Mouse (Mus musculus) left cerebral cortex, adult 2 months (tissue): Measurements from ENCODE around the gene Gm10310. TPM values are rescaled to one million over a fixed set of nuclear protein-coding genes. Genes with fewer than 3 reads are reported as not detected.
"Not testable (repeated sequence)": the region's sequence is repeated elsewhere in the genome, so short reads cannot be mapped to it uniquely, and the experiment has no call there.

Source experiments
- DNase-seq, 2 experiments: peaks; one replicate each; pipeline ENCODE4 v3.0.0; 2021 to 2022; ENCODE audit warnings: low spot score in 2 of 2, mixed read lengths in 1 of 2; ENCODE audit errors: extremely low spot score in 1 of 2
- H3K27ac ChIP-seq: fragments of 200-600 bp; 2 replicates; pipeline ENCODE4 v1.8.1; 2022
- H3K4me3 ChIP-seq: fragments of 200-600 bp; 2 replicates; pipeline ENCODE4 v1.8.1; 2022
- CTCF ChIP-seq: fragments of 200-600 bp; IDR thresholded peaks from 2 replicates; pipeline ENCODE4 v1.8.1; 2022; ENCODE audit warnings: antibody characterized with exemption, mild to moderate bottlenecking, moderate library complexity
- intact Hi-C: fragments of 180-260 bp; cut with DNase I; formaldehyde crosslinking; loops from one replicate; pipeline ENCODE4 v1.15.1; 2025
- long read RNA-seq, 2 experiments: library from polyadenylated mRNA; stranded (forward); transcript quantifications; one replicate each; pipeline ENCODE4 v2.0.0; 2021; ENCODE audit warnings: borderline mapping rate in 2 of 2
- total RNA-seq, 2 experiments: library from RNA; stranded (reverse); gene quantifications; 2 replicates each; pipeline ENCODE4 v1.2.3; 2021

Gm10310 gene
- total RNA-seq, result not detected
- long read RNA-seq, experiment 1, result 0 reads
- long read RNA-seq, experiment 2, result 0 reads

DNA sequence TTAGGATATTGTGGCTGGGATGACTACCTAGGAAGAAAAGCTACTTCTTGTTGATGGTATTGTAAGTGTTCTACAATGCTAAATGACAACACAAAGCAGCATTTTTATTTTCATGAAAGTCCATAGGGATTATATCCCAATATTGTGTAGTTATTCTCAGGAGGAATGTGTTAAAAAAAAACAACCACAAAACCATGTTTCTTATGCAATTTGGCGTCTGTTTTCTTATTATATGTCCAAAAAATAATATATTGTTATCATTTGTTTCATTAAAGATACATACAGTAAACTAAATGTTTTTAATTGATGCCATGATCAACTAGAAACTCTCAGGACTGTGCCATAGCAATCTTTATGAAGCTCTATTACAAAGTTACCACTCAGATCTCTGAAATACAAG is at the start of gene Gm10310:
TSS of gene Gm10310 (minus strand) at position 101 of the 400 bp plus-strand sequence.
- H3K27ac ChIP-seq, H3K4me3 ChIP-seq, intact Hi-C loops, DNase-seq: not testable (repeated sequence)

DNA sequence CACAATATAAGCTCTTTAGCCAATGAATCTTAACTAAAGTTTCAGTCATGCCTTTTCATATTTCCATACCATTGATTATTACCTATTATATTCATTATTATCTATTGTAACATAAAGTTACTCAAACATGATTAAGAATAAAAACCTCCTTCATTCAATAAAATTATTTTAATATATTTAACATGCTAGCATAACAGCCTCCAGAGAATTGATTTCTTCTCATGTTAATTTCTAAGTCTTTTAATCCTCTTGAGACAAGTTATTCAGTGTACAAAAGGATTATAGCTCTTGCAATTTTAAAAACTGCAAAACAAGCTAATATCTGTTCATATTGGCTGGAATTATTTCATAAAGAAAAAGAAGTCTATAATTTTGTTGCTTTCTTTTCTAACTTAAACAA is 45.2 kb upstream of the Gm10310 start, which contains the start of gene Olfr821:
TSS of gene Olfr821 (plus strand) at position 301 of the 400 bp plus-strand sequence.
- intact Hi-C loops, result no loop called here
- Histone ChIP-seq H3K4me3 (no peak within 1 kb of the TSS), H3K27ac (no peak within 1 kb of the TSS)
- no peak for DNase-seq
- TF ChIP-seq CTCF, result no peak

DNA sequence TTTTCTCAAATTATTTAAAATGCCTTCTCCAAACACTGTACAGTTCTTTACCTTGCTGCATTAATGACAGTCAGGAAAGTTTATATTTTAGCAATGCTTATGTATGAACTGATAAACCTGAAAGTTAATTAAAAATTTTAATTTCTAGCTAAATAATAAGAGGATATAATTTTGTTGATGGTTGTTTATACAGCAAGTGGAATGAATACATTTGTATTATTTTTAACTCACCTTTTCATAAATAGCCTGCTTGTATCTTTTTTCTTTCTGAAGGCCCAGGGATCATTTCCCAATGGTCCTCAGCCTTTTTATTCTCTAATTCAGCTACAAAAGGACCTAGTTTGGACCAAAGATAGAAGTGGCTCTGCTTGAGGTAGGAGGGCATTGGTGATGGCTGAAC is 27.5 kb upstream of the Gm10310 start, which contains the start of gene Olfr820:
TSS of gene Olfr820 (plus strand) at position 301 of the 400 bp plus-strand sequence.
- no peak for TF ChIP-seq CTCF
- no peak within 1 kb of the TSS for H3K27ac ChIP-seq
- intact Hi-C loops, result no loop called here
- no peak for DNase-seq
- H3K4me3 ChIP-seq, result no peak within 1 kb of the TSS

DNA sequence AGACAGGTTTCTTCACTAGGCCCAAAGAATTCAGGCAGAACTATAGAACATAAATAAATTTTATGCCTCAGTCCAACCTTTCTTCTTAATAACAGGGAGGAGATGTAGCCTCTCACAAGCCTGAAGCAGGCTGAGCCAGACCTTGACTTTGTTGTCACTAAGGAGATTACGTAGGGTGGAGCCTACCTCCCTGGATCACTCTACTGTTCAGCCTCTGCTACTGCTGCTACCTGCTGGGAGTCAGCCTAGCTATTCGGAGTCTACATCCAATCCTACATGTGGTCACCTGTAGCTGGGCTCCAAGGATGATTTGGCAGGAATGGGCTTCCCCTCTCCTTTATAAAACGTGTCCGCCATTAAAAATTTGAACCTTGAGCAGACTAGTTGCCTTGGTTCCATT is 20.5 kb upstream of the Gm10310 start:
- H3K4me3 ChIP-seq, H3K27ac ChIP-seq, intact Hi-C loops, DNase-seq: not testable (repeated sequence)

DNA sequence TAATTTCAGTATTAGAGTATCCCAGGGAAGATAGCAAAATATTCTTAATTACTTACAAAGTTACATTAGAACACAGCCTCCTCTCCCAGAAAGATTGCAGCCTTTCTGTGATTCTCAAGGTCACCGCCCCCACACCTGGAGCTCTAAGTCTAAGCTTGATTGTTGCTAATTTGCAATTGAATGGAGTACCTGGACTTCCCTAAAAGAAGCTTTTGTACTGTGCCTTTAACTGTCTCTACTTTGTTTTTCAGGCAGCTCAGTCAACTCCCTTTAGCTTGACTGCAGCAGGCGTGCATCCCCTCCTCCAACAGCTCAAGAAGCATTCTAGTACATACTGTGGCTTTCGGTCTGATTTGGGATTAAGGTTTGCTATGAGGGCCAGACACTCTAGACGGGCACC is 19.2 kb upstream of the Gm10310 start:
- intact Hi-C loops, H3K27ac ChIP-seq, H3K4me3 ChIP-seq, DNase-seq: not testable (repeated sequence)

DNA sequence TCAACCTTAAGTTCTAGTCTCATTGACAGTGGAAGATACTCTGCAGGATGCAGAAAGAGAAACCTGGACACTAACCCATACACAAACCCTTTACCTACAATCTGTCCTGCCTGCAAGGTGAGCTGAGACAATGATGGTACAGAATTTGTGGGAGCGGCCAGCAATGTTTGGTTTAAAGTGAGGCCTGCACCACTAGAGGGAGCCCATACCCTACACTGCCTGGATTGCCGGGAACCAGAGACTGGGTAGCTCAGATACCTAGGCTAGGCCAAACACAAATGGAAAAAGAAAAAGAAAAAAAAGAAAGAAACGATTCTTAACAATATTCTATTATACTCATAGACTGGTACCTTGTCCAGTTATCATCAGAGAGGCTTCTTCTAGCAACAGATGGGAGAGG is 3.0 kb downstream of the Gm10310 start:
- intact Hi-C loops, DNase-seq, H3K27ac ChIP-seq, H3K4me3 ChIP-seq: not testable (repeated sequence)

DNA sequence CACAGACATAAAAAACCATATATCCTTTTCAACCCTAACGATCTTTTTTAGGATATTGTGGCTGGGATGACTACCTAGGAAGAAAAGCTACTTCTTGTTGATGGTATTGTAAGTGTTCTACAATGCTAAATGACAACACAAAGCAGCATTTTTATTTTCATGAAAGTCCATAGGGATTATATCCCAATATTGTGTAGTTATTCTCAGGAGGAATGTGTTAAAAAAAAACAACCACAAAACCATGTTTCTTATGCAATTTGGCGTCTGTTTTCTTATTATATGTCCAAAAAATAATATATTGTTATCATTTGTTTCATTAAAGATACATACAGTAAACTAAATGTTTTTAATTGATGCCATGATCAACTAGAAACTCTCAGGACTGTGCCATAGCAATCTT is 8.8 kb downstream of the Gm10310 start, which contains the start of gene Olfr247:
TSS of gene Olfr247 (minus strand) at position 101 of the 400 bp plus-strand sequence.
- H3K27ac ChIP-seq, H3K4me3 ChIP-seq, DNase-seq, intact Hi-C loops: not testable (repeated sequence)

DNA sequence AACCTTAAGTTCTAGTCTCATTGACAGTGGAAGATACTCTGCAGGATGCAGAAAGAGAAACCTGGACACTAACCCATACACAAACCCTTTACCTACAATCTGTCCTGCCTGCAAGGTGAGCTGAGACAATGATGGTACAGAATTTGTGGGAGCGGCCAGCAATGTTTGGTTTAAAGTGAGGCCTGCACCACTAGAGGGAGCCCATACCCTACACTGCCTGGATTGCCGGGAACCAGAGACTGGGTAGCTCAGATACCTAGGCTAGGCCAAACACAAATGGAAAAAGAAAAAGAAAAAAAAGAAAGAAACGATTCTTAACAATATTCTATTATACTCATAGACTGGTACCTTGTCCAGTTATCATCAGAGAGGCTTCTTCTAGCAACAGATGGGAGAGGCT is 11.9 kb downstream of the Gm10310 start:
- intact Hi-C loops, DNase-seq, H3K4me3 ChIP-seq, H3K27ac ChIP-seq: not testable (repeated sequence)

DNA sequence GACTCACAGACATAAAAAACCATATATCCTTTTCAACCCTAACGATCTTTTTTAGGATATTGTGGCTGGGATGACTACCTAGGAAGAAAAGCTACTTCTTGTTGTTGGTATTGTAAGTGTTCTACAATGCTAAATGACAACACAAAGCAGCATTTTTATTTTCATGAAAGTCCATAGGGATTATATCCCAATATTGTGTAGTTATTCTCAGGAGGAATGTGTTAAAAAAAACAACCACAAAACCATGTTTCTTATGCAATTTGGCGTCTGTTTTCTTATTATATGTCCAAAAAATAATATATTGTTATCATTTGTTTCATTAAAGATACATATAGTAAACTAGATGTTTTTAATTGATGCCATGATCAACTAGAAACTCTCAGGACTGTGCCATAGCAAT is 17.7 kb downstream of the Gm10310 start, which contains the start of gene Olfr819:
TSS of gene Olfr819 (minus strand) at position 101 of the 400 bp plus-strand sequence.
- H3K27ac ChIP-seq, H3K4me3 ChIP-seq, intact Hi-C loops, DNase-seq: not testable (repeated sequence)

DNA sequence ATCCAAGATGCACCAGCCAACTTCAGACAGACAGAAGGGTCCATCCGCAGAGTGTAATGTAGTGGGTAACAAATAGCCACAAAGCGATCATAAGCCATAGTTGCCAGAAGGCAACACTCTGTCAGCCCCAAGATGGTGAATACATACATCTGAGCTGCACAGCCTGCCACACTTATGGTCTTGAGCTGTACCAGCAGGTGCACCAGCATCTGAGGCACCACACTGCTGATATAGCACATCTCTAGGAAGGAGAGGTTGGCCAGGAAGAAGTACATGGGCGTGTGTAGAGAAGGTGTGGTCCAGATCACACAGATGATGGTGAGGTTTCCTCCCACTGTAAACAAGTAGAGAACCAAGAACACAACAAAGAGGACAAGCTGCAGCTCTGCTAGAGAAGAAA is 18.6 kb downstream of the Gm10310 start:
- intact Hi-C loops, result not testable (repeated sequence)

DNA sequence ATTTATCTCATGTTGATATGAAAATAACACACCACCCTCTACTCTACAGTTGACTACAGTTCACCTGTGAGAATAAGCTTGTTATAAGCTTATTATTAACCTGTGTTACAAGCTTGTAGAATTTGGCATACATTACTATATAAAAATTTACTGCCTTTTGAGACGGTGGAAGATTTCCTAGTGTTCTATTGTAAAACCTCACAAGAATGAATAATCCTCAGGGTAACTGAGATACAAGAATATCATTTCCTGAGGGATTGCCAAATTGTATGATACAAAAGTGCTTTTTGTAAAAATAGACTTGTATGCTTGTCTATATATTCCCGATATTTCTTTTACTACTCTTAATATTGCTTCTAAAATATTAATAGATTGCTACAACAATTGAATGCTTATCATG is 35.9 kb downstream of the Gm10310 start, which contains the start of gene Olfr818:
TSS of gene Olfr818 (minus strand) at position 101 of the 400 bp plus-strand sequence.
- Histone ChIP-seq H3K4me3 (no peak within 1 kb of the TSS), H3K27ac (no peak within 1 kb of the TSS)
- TF ChIP-seq CTCF, result no peak
- no peak for DNase-seq
- intact Hi-C loops, result no loop called here

More for the DNA sequence above, 18.6 kb downstream of the Gm10310 start:
- DNase-seq, H3K27ac ChIP-seq, H3K4me3 ChIP-seq: not testable (repeated sequence)

Other genes starting within 250 kb of the Gm10310 start
- not detected for gene Olfr806, start 243.1 kb downstream of the Gm10310 start, total RNA-seq
- not detected for gene Olfr807, start 227.3 kb downstream of the Gm10310 start, total RNA-seq
- not detected for gene Olfr808, start 219.6 kb downstream of the Gm10310 start, total RNA-seq
- gene Olfr809, start 210.4 kb downstream of the Gm10310 start, total RNA-seq, result not detected
- not detected for gene Olfr810, start 190.1 kb downstream of the Gm10310 start, total RNA-seq
- not detected for gene Olfr811, start 180.7 kb downstream of the Gm10310 start, total RNA-seq
- not detected for gene Olfr812, start 139.0 kb downstream of the Gm10310 start, total RNA-seq
- not detected for gene Olfr813, start 129.7 kb downstream of the Gm10310 start, total RNA-seq
- gene Olfr814, start 105.2 kb downstream of the Gm10310 start, total RNA-seq, result not detected
- gene Olfr815, start 79.2 kb downstream of the Gm10310 start, total RNA-seq, result not detected
- not detected for gene Olfr816, start 69.5 kb downstream of the Gm10310 start, total RNA-seq
- gene Olfr818, start 36.0 kb downstream of the Gm10310 start, total RNA-seq, result not detected
- gene Olfr819, start 17.8 kb downstream of the Gm10310 start, total RNA-seq, result not detected
- gene Olfr247, start 8.9 kb downstream of the Gm10310 start, total RNA-seq, result not detected
- not detected for gene Olfr820, start 27.6 kb upstream of the Gm10310 start, total RNA-seq
- gene Olfr821, start 45.3 kb upstream of the Gm10310 start, total RNA-seq, result not detected
- gene Olfr822, start 86.1 kb upstream of the Gm10310 start, total RNA-seq, result not detected
- gene Olfr823, start 130.3 kb upstream of the Gm10310 start, total RNA-seq, result not detected
- not detected for gene Olfr824, start 144.9 kb upstream of the Gm10310 start, total RNA-seq
- gene Olfr825, start 181.7 kb upstream of the Gm10310 start, total RNA-seq, result not detected
- gene Olfr826, start 199.1 kb upstream of the Gm10310 start, total RNA-seq, result not detected
- gene Olfr827, start 229.3 kb upstream of the Gm10310 start, total RNA-seq, result not detected